Comparison of ENCODE assay signal across 30 mouse cellular contexts in the genomic region with DNA sequence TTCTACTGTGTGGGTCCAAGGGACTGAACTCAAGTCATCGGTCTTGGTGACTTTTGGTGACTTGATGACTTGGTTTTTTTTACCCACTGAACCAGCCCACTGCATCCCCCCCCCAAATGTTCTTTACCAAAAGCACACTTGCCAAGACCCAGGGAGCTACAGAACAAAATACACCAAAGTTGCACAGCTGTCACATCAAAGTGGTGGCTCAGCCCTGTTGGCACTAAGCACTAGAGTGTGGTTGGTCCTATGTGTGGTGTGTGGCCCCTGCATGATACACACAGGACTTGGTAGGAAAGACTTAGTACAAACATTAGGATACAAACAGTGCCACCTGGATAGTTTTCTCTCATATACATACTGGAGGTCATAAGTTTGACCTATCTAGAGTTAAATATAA.
DNase-seq lines count a peak whose midpoint lies in the region; ATAC-seq and TF ChIP-seq lines count a peak whose summit lies in the region.
"Had no signal": no experiment of that assay in that cellular context is flagged by ENCODE, and none has a peak within 500 bp of the region (broad histone marks: within the 10 kb centered on the region; RNA-seq: fewer than 3 reads in every experiment).

No protein-coding gene starts in this region.

- H3K36me3 ChIP-seq in kidney, adult 2 months (ENCODE audit: control insufficient read depth, insufficient read depth, low read length), result no peaks in the 10 kb centered on the region
- H3K36me3 ChIP-seq in neural tube, embryonic 15.5 days, result no peaks in the 10 kb centered on the region
- H3K36me3 ChIP-seq: embryonic facial prominence, embryonic 12.5 days; forebrain, embryonic 15.5 days; heart, embryonic 10.5 days; hindbrain, embryonic 12.5 days; intestine, embryonic 15.5 days; limb, embryonic 15.5 days had no signal

- no peak for TF ChIP-seq POLR2A in kidney, adult 2 months (IDR thresholded peaks at IDR 0.05; ENCODE audit: low read depth, low read length)

- no peak overlapping the region for H3K4me2 ChIP-seq in neural tube, embryonic 15.5 days
- H3K4me2 ChIP-seq: embryonic facial prominence, embryonic 12.5 days; forebrain, embryonic 15.5 days; hindbrain, embryonic 12.5 days; intestine, embryonic 15.5 days; limb, embryonic 15.5 days; liver, embryonic 13.5 days had no signal

- no peak overlapping the region for H3K9ac ChIP-seq in neural tube, embryonic 15.5 days (replicated peaks)
- H3K9ac ChIP-seq: embryonic facial prominence, embryonic 12.5 days; forebrain, embryonic 15.5 days; hindbrain, embryonic 12.5 days; intestine, embryonic 15.5 days; limb, embryonic 15.5 days; liver, embryonic 13.5 days had no signal

- 0 out of 2 replicates have a peak, but pooled peaks cover 2% of the 10 kb centered on the region for H3K4me1 ChIP-seq in kidney, adult 2 months (ENCODE audit: control insufficient read depth, insufficient read depth, low read length)
- peaks cover 6% of the 10 kb centered on the region for H3K4me1 ChIP-seq in neural tube, embryonic 15.5 days
- H3K4me1 ChIP-seq: embryonic facial prominence, embryonic 12.5 days; forebrain, embryonic 15.5 days; intestine, embryonic 15.5 days had no signal

- no peaks in the 10 kb centered on the region for H3K9me3 ChIP-seq in neural tube, embryonic 15.5 days (replicated peaks)
- H3K9me3 ChIP-seq: embryonic facial prominence, embryonic 12.5 days; forebrain, embryonic 15.5 days; heart, embryonic 10.5 days; hindbrain, embryonic 12.5 days; intestine, embryonic 15.5 days; limb, embryonic 15.5 days; liver, embryonic 13.5 days had no signal

- no peak for TF ChIP-seq CTCF in gastrocnemius, adult 2 months (IDR thresholded peaks at IDR 0.05)
- no peak for TF ChIP-seq CTCF in kidney, adult 2 months (conservative IDR thresholded peaks at IDR 0.05; ENCODE audit: insufficient read depth, insufficient read length, low read depth, low read length)

- no peaks in the 10 kb centered on the region for H3K27me3 ChIP-seq in kidney, adult 2 months (replicated peaks; ENCODE audit: control insufficient read depth, insufficient read depth, low read length)
- H3K27me3 ChIP-seq in neural tube, embryonic 15.5 days (replicated peaks), result no peaks in the 10 kb centered on the region
- H3K27me3 ChIP-seq: CH12.LX; embryonic facial prominence, embryonic 12.5 days; forebrain, embryonic 15.5 days; hindbrain, embryonic 12.5 days; intestine, embryonic 15.5 days; limb, embryonic 15.5 days; liver, embryonic 13.5 days had no signal

- DNase-seq in gastrocnemius, adult 2 months, result no peak
- no peak for DNase-seq in gastrocnemius, adult 8-10 months (ENCODE audit: low spot score in 2 of 2)
- DNase-seq in kidney, adult 2 months, result no peak
- no peak for DNase-seq in kidney, adult 9 months
- peak; percentile 56 for DNase-seq in thymus, postnatal 14 days
- DNase-seq in adrenal gland, postnatal 14 days, result no peak
- DNase-seq: adrenal gland, adult 8-10 months; cerebellum, adult 11-12 months; cerebellum, adult 9-11 months; embryo, embryonic 11 days; gastrocnemius, postnatal 10 days; heart, postnatal 14 days; kidney, adult 8-10 months; kidney, postnatal 10 days; layer of hippocampus, postnatal 36 days; left cerebral cortex, postnatal 4 days; liver, embryonic 13.5 days; lung, adult 18-20 months; midbrain, embryonic 14.5 days; right cerebral cortex, adult 18-20 months had no signal

- no peak for ATAC-seq in neural tube, embryonic 15.5 days (ENCODE audit: low FRiP score)
- ATAC-seq: forebrain, embryonic 15.5 days; hindbrain, postnatal 0 days; intestine, embryonic 15.5 days had no signal

- 91% methylated on average over 1 of the region's 1 CpGs for WGBS in kidney, adult 2 months
- WGBS in neural tube, embryonic 15.5 days, result 94% methylated on average over 1 of the region's 1 CpGs

- intact Hi-C loops in gastrocnemius, adult 2 months (cut with DNase I), result no loop called here

- H3K4me3 ChIP-seq in gastrocnemius, adult 2 months, result no peak overlapping the region
- H3K4me3 ChIP-seq in kidney, adult 2 months (ENCODE audit: insufficient read depth, low read depth, low read length), result no peak overlapping the region
- no peak overlapping the region for H3K4me3 ChIP-seq in neural tube, embryonic 15.5 days (replicated peaks)
- H3K4me3 ChIP-seq: embryonic facial prominence, embryonic 12.5 days; forebrain, embryonic 15.5 days; heart, embryonic 10.5 days; hindbrain, embryonic 12.5 days; intestine, embryonic 15.5 days; limb, embryonic 15.5 days; liver, embryonic 13.5 days had no signal

- peak overlapping the region; percentile 43 for H3K27ac ChIP-seq in gastrocnemius, adult 2 months
- H3K27ac ChIP-seq in kidney, adult 2 months (ENCODE audit: insufficient read depth, low read depth, low read length), result 0 out of 2 replicates have a peak overlapping the region, but pooled peaks have one; percentile 29
- H3K27ac ChIP-seq in neural tube, embryonic 15.5 days (replicated peaks), result no peak overlapping the region
- H3K27ac ChIP-seq: embryonic facial prominence, embryonic 12.5 days; forebrain, embryonic 15.5 days; hindbrain, embryonic 12.5 days; hindbrain, postnatal 0 days; limb, embryonic 15.5 days; liver, embryonic 13.5 days; macrophage had no signal
